Mouse (Mus musculus): ENCODE measurements around the gene Ntn3.

DNA sequence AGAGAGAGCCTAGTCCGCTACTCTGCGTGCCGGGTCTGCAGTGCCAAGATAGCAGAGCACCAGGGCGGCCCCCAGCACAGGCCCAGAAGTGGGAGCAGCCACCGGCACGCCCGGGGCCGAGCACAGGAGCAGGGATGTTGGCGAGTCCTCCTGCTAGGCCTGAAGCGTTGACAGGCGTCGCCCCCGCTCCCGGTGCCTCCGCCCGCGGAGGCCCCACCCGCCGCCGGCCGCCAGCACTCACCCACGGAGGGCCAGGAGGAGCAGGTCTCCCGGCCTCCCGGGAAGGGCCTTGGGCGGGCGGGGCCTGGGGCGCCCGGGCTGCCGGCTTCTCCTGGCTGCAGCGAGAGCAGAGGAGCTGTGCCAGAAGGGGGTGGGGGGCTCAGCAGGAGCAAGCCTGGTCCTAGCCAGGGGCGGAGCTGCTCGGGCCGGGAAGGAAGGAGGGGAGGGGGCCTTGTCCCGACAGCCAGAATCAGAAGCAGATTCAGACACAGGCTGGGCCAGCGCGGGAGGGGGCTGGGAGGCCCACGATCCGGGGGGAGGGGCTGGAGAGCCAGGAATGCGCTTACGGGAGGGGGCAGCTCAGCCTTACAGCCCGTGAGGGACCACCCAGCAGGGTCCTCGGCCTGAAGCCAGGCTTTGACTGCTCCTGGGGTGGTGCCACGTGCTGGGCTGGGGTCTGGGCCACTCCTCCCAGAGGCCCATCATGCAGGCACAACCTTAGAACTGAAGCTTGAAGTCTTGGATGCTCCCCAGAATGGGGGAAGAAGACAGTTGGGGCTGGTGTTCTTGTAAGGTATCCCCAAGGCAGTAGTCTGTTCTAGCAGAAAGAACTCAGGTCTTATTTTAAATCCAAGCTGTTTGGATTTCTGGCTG is at the start of gene Ntn3:
- no peak for TF ChIP-seq GATA1 (IDR thresholded peaks at IDR 0.05; ENCODE audit: borderline replicate concordance, low read length)
- no peak for TF ChIP-seq CTCF (IDR thresholded peaks at IDR 0.05; ENCODE audit: low read depth, low read length)
- TF ChIP-seq POLR2AphosphoS5 (IDR thresholded peaks at IDR 0.05; ENCODE audit: insufficient replicate concordance, low read depth, low read length), result no peak
